Mouse (Mus musculus) liver, adult 2 months (tissue): ENCODE measurements at regions not wholly inside any gene's neighbourhood (a gene's known extent, or its start where the extent isn't known, plus 50 kb on each side); places are given as distances from the start of the nearest gene placed in this dataset.

Experiments
- CTCF ChIP-seq: fragments of 200-500 bp; IDR thresholded peaks from 2 replicates; pipeline ENCODE4 v1.5.1; 2011; ENCODE audit warnings: low read depth, low read length, control low read depth
- POLR2A ChIP-seq: fragments of 200-500 bp; IDR thresholded peaks from 2 replicates; pipeline ENCODE4 v1.6.1; 2011; ENCODE audit warnings: low read length, control low read depth; ENCODE audit not compliant: insufficient read depth; ENCODE audit errors: extremely low read depth

GRCm38 (mm10) chr3:60324416-60324815 lies 148.2 kb upstream of the Mbnl1 start:
- TF ChIP-seq CTCF (no peak), POLR2A (no peak)
